Mouse (Mus musculus): ENCODE measurements at regions not wholly inside any gene's neighbourhood (a gene's known extent, or its start where the extent isn't known, plus 50 kb on each side); places are given as distances from the start of the nearest gene placed in this dataset.

- TF ChIP-seq EP300 (IDR thresholded peaks at IDR 0.05; ENCODE audit: low read depth), result 0 out of 2 replicates have a peak, but pooled peaks have one; percentile 7
- no peak for TF ChIP-seq CTCF (IDR thresholded peaks at IDR 0.05; ENCODE audit: low read depth)
Observed at GRCm38 (mm10) chr10:118796512-118796911, 73.5 kb downstream of the Dyrk2 start.
